In the genomic region with DNA sequence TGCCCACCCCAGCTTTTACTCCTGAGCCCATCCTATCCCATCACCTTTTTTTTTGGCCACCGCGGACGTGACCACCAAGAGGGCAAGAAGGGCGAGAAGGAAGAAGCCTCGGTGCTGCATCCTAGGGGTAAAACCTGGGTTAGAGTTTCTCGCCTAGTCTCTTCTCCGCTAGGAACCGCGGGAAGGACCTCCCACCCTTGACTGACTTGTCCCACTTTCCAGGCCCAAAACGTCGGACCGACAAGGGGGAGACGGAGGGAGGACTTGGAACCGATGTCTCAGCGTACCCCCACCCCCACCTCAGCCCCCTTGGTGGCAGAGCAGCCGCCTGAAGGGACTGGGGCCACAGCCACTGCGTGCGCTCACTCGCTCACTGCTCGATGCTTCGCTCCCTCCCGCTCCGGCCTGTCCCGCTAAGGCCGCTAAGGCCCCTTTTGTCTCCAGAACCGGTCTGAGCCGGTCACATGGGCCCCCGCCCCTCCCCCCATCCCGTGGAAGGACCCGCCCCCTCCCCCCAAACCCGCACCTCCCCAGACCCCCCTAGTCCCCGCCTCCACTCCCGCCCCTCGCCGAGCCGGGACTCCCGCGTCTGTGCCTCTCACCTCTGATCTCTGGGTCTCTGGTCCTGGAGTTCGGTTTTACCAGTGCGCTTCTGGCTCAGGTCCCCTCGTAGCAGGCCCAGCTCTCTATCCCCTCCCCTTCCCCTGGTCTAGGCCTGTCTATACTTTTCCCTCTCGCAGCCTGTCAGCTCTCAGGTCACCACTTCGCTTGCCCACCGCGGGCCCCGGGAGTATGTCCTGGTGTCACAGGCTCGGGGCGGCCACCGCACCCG, we compare ENCODE assay signal across 8 mouse cellular contexts. TPM values are rescaled to one million over a fixed set of nuclear protein-coding genes. Genes with fewer than 3 reads are reported as not detected.
DNase-seq lines count a peak whose midpoint lies in the region; ATAC-seq lines count a peak whose summit lies in the region.

No protein-coding gene starts in this region.

- H3K27ac ChIP-seq in lung, embryonic 15.5 days = peak overlapping the region; percentile 94
- peak overlapping the region; percentile 84 to 91 for H3K27ac ChIP-seq in heart, embryonic 14.5 days (replicated peaks in 1 of 2; ENCODE audit: control insufficient read depth in 1 of 2, insufficient read depth in 1 of 2, low read depth in 2 of 2, low read length in 2 of 2)
- H3K27ac ChIP-seq in limb, embryonic 11.5 days (replicated peaks; ENCODE audit: low read depth, low read length) = peak overlapping the region; percentile 97
- peak overlapping the region; percentile 90 for H3K27ac ChIP-seq in neural tube, embryonic 12.5 days

- H3K9me3 ChIP-seq in lung, embryonic 15.5 days = no peaks in the 10 kb centered on the region
- no peaks in the 10 kb centered on the region for H3K9me3 ChIP-seq in heart, embryonic 14.5 days (ENCODE audit: control insufficient read depth, low read length)
- H3K9me3 ChIP-seq in limb, embryonic 11.5 days (ENCODE audit: control insufficient read depth, low read length) = no peaks in the 10 kb centered on the region
- H3K9me3 ChIP-seq in neural tube, embryonic 12.5 days = no peaks in the 10 kb centered on the region

- peak overlapping the region; percentile 71 for H3K4me3 ChIP-seq in lung, embryonic 15.5 days
- peak overlapping the region; percentile 64 to 69 for H3K4me3 ChIP-seq in heart, embryonic 14.5 days (ENCODE audit: control insufficient read depth in 1 of 2, insufficient read depth in 1 of 2, low read depth in 1 of 2, low read length in 2 of 2)
- peak overlapping the region; percentile 58 for H3K4me3 ChIP-seq in limb, embryonic 11.5 days (ENCODE audit: low read depth, low read length)
- peak overlapping the region; percentile 82 for H3K4me3 ChIP-seq in neural tube, embryonic 12.5 days

- no peak for DNase-seq in lung, adult 18-20 months
- DNase-seq in cerebellum, postnatal 14 days = peak; percentile 54 to 71
- DNase-seq in limb, embryonic 11.5 days (ENCODE audit: low spot score) = peak; percentile 93
- no peak for DNase-seq in left cerebral cortex, adult 9 months (ENCODE audit: low spot score in 2 of 2)
- no peak for DNase-seq in right cerebral cortex, adult 2 months (ENCODE audit: low spot score in 2 of 2)

- peak; percentile 77 for ATAC-seq in lung, embryonic 15.5 days (ENCODE audit: borderline replicate concordance, extremely low read depth, low FRiP score, low TSS enrichment)
- peak; percentile 42 for ATAC-seq in heart, embryonic 14.5 days (ENCODE audit: insufficient number of reproducible peaks, insufficient read depth, low FRiP score, low read depth)
- ATAC-seq in limb, embryonic 11.5 days (ENCODE audit: insufficient number of reproducible peaks, low FRiP score, low TSS enrichment, low read depth) = peak; percentile 64
- peak; percentile 73 for ATAC-seq in neural tube, embryonic 12.5 days (ENCODE audit: low FRiP score, low read depth)

- H3K4me2 ChIP-seq in lung, embryonic 15.5 days = peak overlapping the region; percentile 76
- peak overlapping the region; percentile 89 for H3K4me2 ChIP-seq in heart, embryonic 14.5 days (ENCODE audit: low read length)
- H3K4me2 ChIP-seq in limb, embryonic 11.5 days (ENCODE audit: low read depth, severe bottlenecking) = peak overlapping the region; percentile 73
- peak overlapping the region; percentile 79 for H3K4me2 ChIP-seq in neural tube, embryonic 12.5 days (replicated peaks)

- H3K9ac ChIP-seq in lung, embryonic 15.5 days = peak overlapping the region; percentile 83
- H3K9ac ChIP-seq in heart, embryonic 14.5 days (ENCODE audit: low read length) = peak overlapping the region; percentile 85
- H3K9ac ChIP-seq in limb, embryonic 11.5 days (ENCODE audit: low read length) = peak overlapping the region; percentile 88
- peak overlapping the region; percentile 87 for H3K9ac ChIP-seq in neural tube, embryonic 12.5 days

- WGBS in lung, embryonic 15.5 days = 2% methylated on average over 42 of the region's 50 CpGs
- 3% methylated on average over 39 of the region's 50 CpGs for WGBS in heart, embryonic 14.5 days
- under 1% methylated on average over 50 of the region's 50 CpGs for WGBS in limb, embryonic 11.5 days
- under 1% methylated on average over 48 of the region's 50 CpGs for WGBS in neural tube, embryonic 12.5 days

- H3K4me1 ChIP-seq in lung, embryonic 15.5 days = peaks cover 44% of the 10 kb centered on the region
- H3K4me1 ChIP-seq in heart, embryonic 14.5 days (ENCODE audit: control insufficient read depth in 2 of 2, insufficient read depth in 2 of 2, low read length in 2 of 2) = peaks cover 25 to 42% of the 10 kb centered on the region in 2 experiments
- H3K4me1 ChIP-seq in limb, embryonic 11.5 days (ENCODE audit: control insufficient read depth, insufficient read depth, low read length) = peaks cover 28% of the 10 kb centered on the region
- H3K4me1 ChIP-seq in neural tube, embryonic 12.5 days = peaks cover 53% of the 10 kb centered on the region

- no peaks in the 10 kb centered on the region; the same call in 1 of the 2 replicates for H3K27me3 ChIP-seq in lung, embryonic 15.5 days
- H3K27me3 ChIP-seq in heart, embryonic 14.5 days (ENCODE audit: control insufficient read depth, insufficient read depth, low read length) = no peaks in the 10 kb centered on the region
- H3K27me3 ChIP-seq in limb, embryonic 11.5 days (ENCODE audit: control insufficient read depth, insufficient read depth, low read length) = no peaks in the 10 kb centered on the region
- no peaks in the 10 kb centered on the region for H3K27me3 ChIP-seq in neural tube, embryonic 12.5 days (replicated peaks)

- H3K36me3 ChIP-seq in lung, embryonic 15.5 days = peaks cover 27% of the 10 kb centered on the region; the same call in 1 of the 2 replicates
- peaks cover 39% of the 10 kb centered on the region for H3K36me3 ChIP-seq in heart, embryonic 14.5 days (ENCODE audit: control insufficient read depth, insufficient read depth, low read length)
- 0 out of 2 replicates have a peak, but pooled peaks cover 7% of the 10 kb centered on the region for H3K36me3 ChIP-seq in limb, embryonic 11.5 days (ENCODE audit: control insufficient read depth, insufficient read depth, low read length)
- peaks cover 20% of the 10 kb centered on the region for H3K36me3 ChIP-seq in neural tube, embryonic 12.5 days

RNA-seq across cellular contexts. Expression of a gene that starts 0.6 kb away (rescaled TPM):
- polyA plus RNA-seq in lung, embryonic 15.5 days (2015; fragmentation: Nextera tagmentation; extraction: Ambion mirVana) = 858 and 992 TPM in 2 replicates
- polyA plus RNA-seq in heart, embryonic 14.5 days (2014; fragmentation: Nextera tagmentation; extraction: Ambion mirVana) = 352 and 435 TPM in 2 replicates
- polyA plus RNA-seq in limb, embryonic 11.5 days (2014; fragmentation: Nextera tagmentation; extraction: Ambion mirVana) = 2,345 and 2,452 TPM in 2 replicates
- 774 and 775 TPM in 2 replicates for polyA plus RNA-seq in neural tube, embryonic 12.5 days (2016; fragmentation: Nextera tagmentation; extraction: Ambion mirVana)

RNA-seq across cellular contexts. Expression of a gene that starts 4.5 kb away (rescaled TPM):
- 0.14 TPM in 1 of 2 replicates, not detected in the other for polyA plus RNA-seq in lung, embryonic 15.5 days (2015; fragmentation: Nextera tagmentation; extraction: Ambion mirVana)
- polyA plus RNA-seq in heart, embryonic 14.5 days (2014; fragmentation: Nextera tagmentation; extraction: Ambion mirVana) = not detected in 2 replicates
- polyA plus RNA-seq in limb, embryonic 11.5 days (2014; fragmentation: Nextera tagmentation; extraction: Ambion mirVana) = 0.53 and 0.68 TPM in 2 replicates
- 0.50 and 0.96 TPM in 2 replicates for polyA plus RNA-seq in neural tube, embryonic 12.5 days (2016; fragmentation: Nextera tagmentation; extraction: Ambion mirVana)

RNA-seq across cellular contexts. Expression of a gene that starts 14.0 kb away (rescaled TPM):
- 0.35 and 0.75 TPM in 2 replicates for polyA plus RNA-seq in lung, embryonic 15.5 days (2015; fragmentation: Nextera tagmentation; extraction: Ambion mirVana)
- 2.8 and 3.5 TPM in 2 replicates for polyA plus RNA-seq in heart, embryonic 14.5 days (2014; fragmentation: Nextera tagmentation; extraction: Ambion mirVana)
- 0.32 and 0.48 TPM in 2 replicates for polyA plus RNA-seq in limb, embryonic 11.5 days (2014; fragmentation: Nextera tagmentation; extraction: Ambion mirVana)
- polyA plus RNA-seq in neural tube, embryonic 12.5 days (2016; fragmentation: Nextera tagmentation; extraction: Ambion mirVana) = 0.29 and 0.32 TPM in 2 replicates

RNA-seq across cellular contexts. Expression of a gene that starts 44.1 kb away (rescaled TPM):
- polyA plus RNA-seq in lung, embryonic 15.5 days (2015; fragmentation: Nextera tagmentation; extraction: Ambion mirVana) = 52.3 and 54.0 TPM in 2 replicates
- 47.8 and 48.2 TPM in 2 replicates for polyA plus RNA-seq in heart, embryonic 14.5 days (2014; fragmentation: Nextera tagmentation; extraction: Ambion mirVana)
- polyA plus RNA-seq in limb, embryonic 11.5 days (2014; fragmentation: Nextera tagmentation; extraction: Ambion mirVana) = 36.9 and 37.6 TPM in 2 replicates
- 36.0 and 41.6 TPM in 2 replicates for polyA plus RNA-seq in neural tube, embryonic 12.5 days (2016; fragmentation: Nextera tagmentation; extraction: Ambion mirVana)

Comparison
In these comparisons a context has a peak if more than half of its experiments do, and no peak if none do; other contexts are left out.
1. DNase-seq: peak in cerebellum, postnatal 14 days (2 of 2) and limb, embryonic 11.5 days (single experiment); none in lung, adult 18-20 months (0 of 2), left cerebral cortex, adult 9 months (0 of 2) and right cerebral cortex, adult 2 months (0 of 2).
2. Peak in every context shown above with its lines, with median percentiles within 50 percentile points of each other: ATAC-seq, H3K27ac ChIP-seq, H3K4me2 ChIP-seq, H3K4me3 ChIP-seq and H3K9ac ChIP-seq.